Mouse (Mus musculus) ES-E14 (cell line): Measurements from ENCODE around the gene Ubtf.

Source experiments
- CHD2 ChIP-seq: IDR thresholded peaks from 2 replicates; pipeline ENCODE4 v1.6.1; 2014; ENCODE audit warnings: mild to moderate bottlenecking, low read depth, low read length, inconsistent platforms
- HCFC1 ChIP-seq: IDR thresholded peaks from 2 replicates; pipeline ENCODE4 v1.6.1; 2012; ENCODE audit warnings: low read length, inconsistent platforms, borderline replicate concordance; ENCODE audit not compliant: insufficient read depth
- MAFK ChIP-seq: IDR thresholded peaks from 2 replicates; pipeline ENCODE4 v1.6.1; 2014; ENCODE audit warnings: mild to moderate bottlenecking, low read depth, low read length, inconsistent platforms; ENCODE audit not compliant: insufficient read depth
- ZNF384 ChIP-seq: IDR thresholded peaks from 2 replicates; pipeline ENCODE4 v1.6.1; 2012; ENCODE audit warnings: low read depth, low read length, inconsistent platforms

DNA sequence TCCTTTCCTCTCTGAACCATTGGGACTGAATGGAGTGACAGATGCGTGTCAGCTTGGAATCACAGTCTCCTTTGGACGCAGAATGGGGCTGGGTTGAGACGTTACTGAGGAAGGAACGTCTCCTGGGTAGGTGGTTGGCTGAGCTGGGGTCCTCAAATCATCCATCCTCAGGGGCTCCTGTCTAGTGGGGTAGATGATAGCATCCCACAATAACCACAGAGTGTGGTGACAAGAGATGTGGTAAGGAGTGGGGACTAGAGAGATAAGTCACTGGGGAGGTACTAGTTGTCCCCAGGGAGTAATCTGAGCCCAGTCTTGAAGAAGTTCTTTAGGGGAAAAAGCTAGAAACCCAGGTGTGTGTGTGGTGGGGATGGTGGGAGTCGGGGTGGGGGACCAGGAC, 48.8 kb upstream of the Ubtf start:
- no peak for TF ChIP-seq MAFK
- TF ChIP-seq HCFC1 = no peak
- TF ChIP-seq CHD2 = no peak
- no peak for TF ChIP-seq ZNF384
